Mouse (Mus musculus): ENCODE measurements around the gene Mau2. TPM values are rescaled to one million over a fixed set of nuclear protein-coding genes. Genes with fewer than 3 reads are reported as not detected.
"Not testable (repeated sequence)": the region's sequence is repeated elsewhere in the genome, so short reads cannot be mapped to it uniquely, and the experiment has no call there.

The Mau2 gene
- polyA plus RNA-seq, 1 experiment from 2014 or later: 55.7 TPM

DNA sequence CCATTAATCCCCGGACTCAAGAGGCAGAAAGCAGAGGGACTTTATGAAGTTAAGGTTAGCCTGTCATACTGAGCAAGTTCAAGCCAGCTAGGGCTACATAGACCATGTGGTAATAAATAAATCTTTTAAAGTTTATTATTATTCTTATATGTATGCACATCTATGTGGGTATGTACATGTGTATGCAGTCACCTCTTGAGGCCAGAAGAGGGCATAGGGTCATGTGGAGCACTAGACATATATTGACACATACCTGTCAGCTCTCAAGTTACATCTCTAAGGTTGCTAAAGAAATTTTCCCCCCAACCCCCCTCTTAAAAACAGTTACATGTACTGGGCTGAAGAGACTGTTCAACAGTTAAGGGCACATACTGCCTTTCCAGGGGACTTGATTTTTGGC, 29.8 kb downstream of the Mau2 start:
- no peaks in the 10 kb centered on the region for H3K4me1 ChIP-seq
- no peak overlapping the region for H3K4me3 ChIP-seq (replicated peaks)
- H3K27ac ChIP-seq: no peak overlapping the region
- WGBS: 79% methylated on average over 1 of the region's 1 CpGs
- H3K36me3 ChIP-seq: peaks cover 19% of the 10 kb centered on the region
- H3K9me3 ChIP-seq (replicated peaks): no peaks in the 10 kb centered on the region
- no peak for ATAC-seq (replicated peaks; ENCODE audit: low FRiP score)
- H3K27me3 ChIP-seq: no peaks in the 10 kb centered on the region
- no peak overlapping the region for H3K4me2 ChIP-seq
- H3K9ac ChIP-seq: no peak overlapping the region

GRCm38 (mm10) chr8:70012350-70012749, 30.2 kb downstream of the Mau2 start:
- WGBS: 81% methylated on average over 3 of the region's 3 CpGs
- ATAC-seq (replicated peaks; ENCODE audit: low FRiP score): no peak
- H3K27me3 ChIP-seq: no peaks in the 10 kb centered on the region
- H3K36me3 ChIP-seq: peaks cover 15% of the 10 kb centered on the region
- H3K27ac ChIP-seq: no peak overlapping the region
- H3K4me1 ChIP-seq: no peaks in the 10 kb centered on the region
- no peak overlapping the region for H3K9ac ChIP-seq
- H3K4me2 ChIP-seq: no peak overlapping the region
- no peak overlapping the region for H3K4me3 ChIP-seq (replicated peaks)
- no peaks in the 10 kb centered on the region for H3K9me3 ChIP-seq (replicated peaks)

DNA sequence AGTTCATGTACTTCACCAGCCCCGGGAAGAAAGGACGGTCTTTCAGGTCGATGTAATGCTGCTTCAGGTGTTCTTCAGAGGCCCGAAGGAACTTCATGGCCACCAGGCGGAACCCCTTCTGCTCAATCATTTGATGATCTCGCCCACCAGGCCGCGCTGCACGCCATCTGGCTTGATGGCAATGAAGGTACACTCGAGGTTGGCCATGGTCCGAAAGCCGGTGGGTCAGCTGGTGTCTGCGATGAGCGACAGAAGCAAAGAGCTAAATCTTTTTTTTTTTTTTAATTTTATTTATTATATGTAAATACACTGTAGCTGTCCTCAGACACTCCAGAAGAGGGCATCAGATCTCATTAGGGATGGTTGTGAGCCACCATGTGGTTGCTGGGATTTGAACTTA, 31.7 kb downstream of the Mau2 start:
- 92% methylated on average over 14 of the region's 14 CpGs for WGBS
- H3K9me3 ChIP-seq (replicated peaks); ATAC-seq (replicated peaks; ENCODE audit: low FRiP score); H3K4me3 ChIP-seq (replicated peaks); H3K4me1 ChIP-seq; H3K9ac ChIP-seq; H3K36me3 ChIP-seq; H3K27ac ChIP-seq; H3K27me3 ChIP-seq; H3K4me2 ChIP-seq: not testable (repeated sequence)

GRCm38 (mm10) chr8:70005178-70005577, 37.4 kb downstream of the Mau2 start:
- no peak for ATAC-seq (replicated peaks; ENCODE audit: low FRiP score)
- Histone ChIP-seq H3K9ac (no peak overlapping the region), H3K9me3 (replicated peaks) (no peaks in the 10 kb centered on the region), H3K27ac (no peak overlapping the region), H3K27me3 (no peaks in the 10 kb centered on the region), H3K4me3 (replicated peaks) (no peak overlapping the region), H3K4me1 (peaks cover 11% of the 10 kb centered on the region), H3K36me3 (no peaks in the 10 kb centered on the region), H3K4me2 (no peak overlapping the region)
- 54% methylated on average over 2 of the region's 2 CpGs for WGBS

DNA sequence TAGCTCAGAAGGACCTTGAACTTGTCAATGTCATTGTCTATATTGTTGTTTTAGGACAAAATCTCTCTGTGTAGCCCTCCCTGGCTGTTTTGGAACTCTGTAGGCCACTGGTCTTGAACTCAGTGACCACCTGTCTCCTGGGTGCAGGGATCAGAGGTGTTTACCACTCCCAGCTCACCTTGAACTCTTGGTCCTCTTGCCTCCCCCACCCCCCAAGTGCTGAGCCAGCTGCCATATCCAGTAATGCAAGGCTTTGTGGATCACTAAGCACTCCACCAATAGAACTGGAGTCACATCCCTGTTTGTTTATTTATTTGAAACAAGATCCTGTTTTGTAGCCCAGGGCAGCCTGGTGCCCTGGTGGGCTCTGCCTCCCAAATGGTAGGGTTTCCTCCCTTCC, 38.2 kb downstream of the Mau2 start:
- H3K4me1 ChIP-seq: peaks cover 11% of the 10 kb centered on the region
- no peaks in the 10 kb centered on the region for H3K27me3 ChIP-seq
- H3K36me3 ChIP-seq: no peaks in the 10 kb centered on the region
- no peak overlapping the region for H3K4me2 ChIP-seq
- no peak for ATAC-seq (replicated peaks; ENCODE audit: low FRiP score)
- no peak overlapping the region for H3K27ac ChIP-seq
- no peak overlapping the region for H3K9ac ChIP-seq
- no peak overlapping the region for H3K4me3 ChIP-seq (replicated peaks)
- H3K9me3 ChIP-seq (replicated peaks): no peaks in the 10 kb centered on the region

DNA sequence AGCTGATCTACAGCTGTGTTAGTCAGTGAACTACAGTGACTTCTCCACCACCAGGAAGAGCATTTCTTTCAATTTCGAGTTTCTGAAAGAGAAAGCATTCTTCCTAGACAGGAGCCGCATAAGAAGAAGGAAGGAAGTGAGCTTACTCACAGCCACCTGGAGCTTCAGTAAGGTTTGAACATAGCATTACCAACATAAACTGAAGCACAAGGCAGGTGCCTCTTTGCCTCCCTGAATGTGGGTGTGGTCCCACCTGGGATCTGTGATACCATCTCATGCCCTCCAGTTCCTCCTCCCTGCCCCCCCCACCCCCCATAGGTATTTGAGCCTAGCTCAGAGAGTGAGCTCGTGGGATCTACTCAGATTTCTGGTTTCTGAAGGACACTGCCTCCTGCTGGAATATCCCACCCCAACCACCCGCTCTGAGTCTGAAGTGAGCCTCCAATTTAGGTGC, 39.3 kb downstream of the Mau2 start:
- H3K27ac ChIP-seq: no peak overlapping the region
- H3K9ac ChIP-seq: no peak overlapping the region
- no peaks in the 10 kb centered on the region for H3K27me3 ChIP-seq
- no peak for ATAC-seq (replicated peaks; ENCODE audit: low FRiP score)
- H3K36me3 ChIP-seq: no peaks in the 10 kb centered on the region
- H3K4me2 ChIP-seq: no peak overlapping the region
- 57% methylated on average over 4 of the region's 4 CpGs for WGBS
- H3K4me3 ChIP-seq (replicated peaks): no peak overlapping the region
- H3K4me1 ChIP-seq: peaks cover 11% of the 10 kb centered on the region
- no peaks in the 10 kb centered on the region for H3K9me3 ChIP-seq (replicated peaks)

GRCm38 (mm10) chr8:70001892-70002191, 40.7 kb downstream of the Mau2 start:
- peak overlapping the region; percentile 23; the same call in 1 of the 2 replicates for H3K9ac ChIP-seq
- peak overlapping the region; percentile 78; the same call in 1 of the 2 replicates for H3K27ac ChIP-seq
- H3K4me3 ChIP-seq (replicated peaks): peak overlapping the region; percentile 29; the same call in 1 of the 2 replicates
- H3K27me3 ChIP-seq; ATAC-seq (replicated peaks; ENCODE audit: low FRiP score); H3K36me3 ChIP-seq; H3K9me3 ChIP-seq (replicated peaks): not testable (repeated sequence)
- 34% methylated on average over 7 of the region's 7 CpGs for WGBS
- peaks cover 14% of the 10 kb centered on the region for H3K4me1 ChIP-seq
- peak overlapping the region; percentile 56 for H3K4me2 ChIP-seq

DNA sequence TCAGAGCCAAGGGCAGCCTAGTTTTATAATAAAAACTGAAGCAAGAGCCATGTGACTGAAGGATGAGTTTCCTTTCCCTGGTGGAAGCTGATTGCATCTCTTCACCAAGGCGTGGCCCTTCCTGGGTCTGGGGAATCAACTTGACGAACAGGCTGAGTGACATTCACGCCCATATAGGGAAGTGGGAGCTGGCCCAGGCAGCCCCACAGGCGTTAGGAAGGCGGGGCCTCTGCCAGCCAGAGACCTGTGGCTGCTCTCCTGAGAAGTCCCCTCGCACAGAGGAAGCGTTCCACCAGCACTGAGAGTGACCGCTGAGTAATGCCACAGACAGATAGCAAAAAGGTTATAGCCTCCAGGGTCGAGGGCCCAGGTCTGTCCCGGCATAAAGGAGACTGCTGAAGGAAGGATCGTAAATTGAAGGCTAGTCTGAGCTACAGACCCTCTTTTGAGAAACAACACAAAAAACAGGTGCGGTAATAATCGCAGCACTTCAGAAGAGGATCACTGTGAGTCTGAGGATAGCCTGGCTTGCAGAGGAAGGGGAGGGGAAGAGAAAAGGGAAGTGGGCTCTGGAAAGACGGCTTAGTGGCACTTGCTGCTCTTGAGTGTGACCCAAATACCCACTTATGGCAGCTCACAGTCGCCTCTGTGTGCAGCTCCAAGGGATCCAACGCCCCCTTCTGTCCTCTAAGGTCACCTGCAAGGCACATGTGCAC, 41.2 kb downstream of the Mau2 start:
- peak; percentile 54 for ATAC-seq (replicated peaks; ENCODE audit: low FRiP score)
- Histone ChIP-seq H3K9me3 (replicated peaks) (no peaks in the 10 kb centered on the region), H3K27ac (peak overlapping the region; percentile 78), H3K4me3 (replicated peaks) (peak overlapping the region; percentile 29), H3K4me1 (peaks cover 16% of the 10 kb centered on the region), H3K27me3 (no peaks in the 10 kb centered on the region), H3K9ac (peak overlapping the region; percentile 23; the same call in 1 of the 2 replicates), H3K4me2 (peak overlapping the region; percentile 56), H3K36me3 (no peaks in the 10 kb centered on the region)
- WGBS: 1% methylated on average over 16 of the region's 16 CpGs

GRCm38 (mm10) chr8:70000226-70000625, 42.3 kb downstream of the Mau2 start:
- no peak overlapping the region for H3K4me2 ChIP-seq
- peaks cover 18% of the 10 kb centered on the region for H3K4me1 ChIP-seq
- no peaks in the 10 kb centered on the region for H3K27me3 ChIP-seq
- H3K9me3 ChIP-seq (replicated peaks): no peaks in the 10 kb centered on the region
- no peak overlapping the region for H3K27ac ChIP-seq
- H3K4me3 ChIP-seq (replicated peaks): no peak overlapping the region
- ATAC-seq (replicated peaks; ENCODE audit: low FRiP score): no peak
- H3K36me3 ChIP-seq: no peaks in the 10 kb centered on the region
- WGBS: 84% methylated on average over 2 of the region's 2 CpGs
- no peak overlapping the region for H3K9ac ChIP-seq

DNA sequence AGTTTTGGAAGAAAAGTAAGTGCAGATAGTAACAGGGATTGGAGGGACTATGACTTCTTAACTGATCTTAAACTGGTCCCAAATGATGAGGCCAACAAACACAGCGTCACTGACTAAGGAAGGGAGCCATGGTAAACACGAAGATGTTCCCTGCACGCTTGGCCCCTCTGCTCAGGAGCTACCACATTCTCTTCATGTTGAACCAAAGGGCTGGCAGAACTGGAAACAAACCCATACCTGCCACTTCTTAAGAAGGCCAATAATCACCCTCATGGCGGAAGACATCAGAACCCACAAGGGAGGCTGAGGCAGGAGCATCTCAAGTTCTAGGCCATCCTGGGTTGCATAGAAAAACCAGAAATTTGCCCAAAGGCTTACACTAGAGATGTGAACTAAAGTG, 43.3 kb downstream of the Mau2 start:
- H3K4me1 ChIP-seq: peaks cover 28% of the 10 kb centered on the region
- 92% methylated on average over 4 of the region's 4 CpGs for WGBS
- ATAC-seq (replicated peaks; ENCODE audit: low FRiP score): no peak

DNA sequence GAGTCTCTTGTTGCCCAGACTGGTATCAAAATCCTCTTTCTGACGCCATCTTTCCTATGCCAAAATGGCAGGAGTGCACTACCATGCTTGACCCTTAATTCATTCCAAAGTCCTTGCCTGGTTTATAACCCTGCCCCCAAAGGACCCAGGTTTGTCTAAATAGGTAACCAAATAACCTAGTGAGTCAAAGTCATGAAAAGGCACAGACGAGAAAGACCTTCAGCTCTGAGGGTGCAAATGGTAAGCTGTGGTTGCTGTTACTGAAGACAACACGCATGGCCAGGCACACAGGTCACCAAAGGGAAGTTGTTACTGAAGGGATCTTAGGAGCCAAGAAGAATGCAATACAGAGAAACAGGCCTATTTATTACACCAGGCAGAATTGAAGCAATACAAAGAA, 43.8 kb downstream of the Mau2 start:
- H3K27ac ChIP-seq: no peak overlapping the region
- WGBS: 83% methylated on average over 3 of the region's 3 CpGs

More for the DNA sequence above, 43.3 kb downstream of the Mau2 start:
- H3K27me3 ChIP-seq: no peaks in the 10 kb centered on the region
- no peak overlapping the region for H3K4me3 ChIP-seq (replicated peaks)
- no peak overlapping the region for H3K9ac ChIP-seq
- H3K36me3 ChIP-seq: no peaks in the 10 kb centered on the region
- no peak overlapping the region for H3K4me2 ChIP-seq
- H3K27ac ChIP-seq: no peak overlapping the region
- no peaks in the 10 kb centered on the region for H3K9me3 ChIP-seq (replicated peaks)

GRCm38 (mm10) chr8:69996589-69997285, 45.8 kb downstream of the Mau2 start:
- Histone ChIP-seq H3K4me2 (peak overlapping the region; percentile 79), H3K9ac (peak overlapping the region; percentile 66), H3K9me3 (replicated peaks) (no peaks in the 10 kb centered on the region), H3K4me1 (peaks cover 41% of the 10 kb centered on the region), H3K36me3 (0 out of 2 replicates have a peak, but pooled peaks cover 2% of the 10 kb centered on the region), H3K27me3 (no peaks in the 10 kb centered on the region), H3K4me3 (replicated peaks) (peak overlapping the region; percentile 98), H3K27ac (peak overlapping the region; percentile 90)
- ATAC-seq (replicated peaks; ENCODE audit: low FRiP score): no peak
- WGBS: 2% methylated on average over 35 of the region's 35 CpGs

More for the DNA sequence above, 43.8 kb downstream of the Mau2 start:
- H3K27me3 ChIP-seq: no peaks in the 10 kb centered on the region
- no peak overlapping the region for H3K4me2 ChIP-seq
- peaks cover 32% of the 10 kb centered on the region for H3K4me1 ChIP-seq
- ATAC-seq (replicated peaks; ENCODE audit: low FRiP score): no peak
- H3K4me3 ChIP-seq (replicated peaks): no peak overlapping the region
- H3K9me3 ChIP-seq (replicated peaks): no peaks in the 10 kb centered on the region
- H3K36me3 ChIP-seq: no peaks in the 10 kb centered on the region
- no peak overlapping the region for H3K9ac ChIP-seq

Measured in kidney, embryonic 15.5 days (tissue).